Mouse (Mus musculus): ENCODE results near the gene Chd8.
"Not testable (repeated sequence)": the region's sequence is repeated elsewhere in the genome, so short reads cannot be mapped to it uniquely, and the experiment has no call there.

Gene Chd8

DNA sequence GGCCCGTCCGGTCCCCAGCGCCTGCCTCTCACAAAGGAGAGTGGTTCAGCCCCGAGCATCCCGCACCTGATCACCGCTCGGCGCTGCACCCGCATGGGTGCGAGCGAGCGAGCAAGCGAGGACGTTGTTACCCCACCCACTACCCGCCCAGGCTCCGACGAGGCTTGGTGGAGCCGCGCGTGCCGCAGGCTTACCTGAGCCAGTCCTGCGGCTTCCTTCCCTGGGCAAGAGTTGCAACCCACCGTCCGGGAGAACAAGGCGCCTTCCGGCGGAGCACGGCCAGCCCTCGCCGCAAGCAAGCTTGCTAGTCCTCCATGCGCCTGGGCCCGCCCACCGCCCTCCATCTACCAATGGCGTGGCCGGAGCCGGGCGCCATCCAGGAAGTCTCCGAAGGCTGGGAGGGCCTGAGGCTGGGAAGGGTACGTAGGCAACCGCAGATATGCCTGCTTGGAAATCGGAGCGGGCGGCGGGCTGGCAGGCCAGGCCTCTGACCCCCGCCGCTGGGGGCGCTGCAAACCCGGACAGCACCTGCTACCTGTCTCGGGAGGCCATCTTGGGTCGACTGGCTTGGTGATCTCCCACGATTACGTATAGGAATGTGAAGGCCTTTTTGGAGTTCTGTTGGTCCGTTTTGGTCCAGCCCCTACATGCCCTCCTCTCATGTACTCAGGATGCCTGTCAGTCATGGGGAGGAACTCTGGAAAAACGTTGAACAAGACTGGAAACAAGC lies at the start of gene Chd8:
Gene Chd8 (minus strand): TSS at position 297 of the 730 bp plus-strand sequence.
- in situ Hi-C loops (cut with MseI, MboI), result no loop called here

DNA sequence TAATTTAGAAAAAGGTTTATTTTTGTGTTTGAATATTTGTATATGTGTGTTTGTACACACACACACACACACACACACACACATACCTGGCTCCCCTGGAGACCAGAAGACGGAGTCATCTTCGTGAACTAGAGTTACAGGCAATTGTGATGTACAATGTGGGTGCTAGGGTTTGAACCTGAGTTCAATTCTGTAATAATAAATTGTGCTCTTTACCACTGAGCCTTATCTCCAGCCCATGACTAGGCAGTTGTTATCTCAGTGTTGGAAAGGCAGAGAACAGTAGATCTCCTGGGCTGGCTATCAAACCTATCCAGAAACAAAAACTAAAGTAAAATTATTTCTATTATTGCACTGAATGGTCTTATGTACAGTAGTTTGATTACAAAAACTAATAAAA lies 48.5 kb upstream of the Chd8 start:
- in situ Hi-C loops (cut with MseI, MboI), result no loop called here

DNA sequence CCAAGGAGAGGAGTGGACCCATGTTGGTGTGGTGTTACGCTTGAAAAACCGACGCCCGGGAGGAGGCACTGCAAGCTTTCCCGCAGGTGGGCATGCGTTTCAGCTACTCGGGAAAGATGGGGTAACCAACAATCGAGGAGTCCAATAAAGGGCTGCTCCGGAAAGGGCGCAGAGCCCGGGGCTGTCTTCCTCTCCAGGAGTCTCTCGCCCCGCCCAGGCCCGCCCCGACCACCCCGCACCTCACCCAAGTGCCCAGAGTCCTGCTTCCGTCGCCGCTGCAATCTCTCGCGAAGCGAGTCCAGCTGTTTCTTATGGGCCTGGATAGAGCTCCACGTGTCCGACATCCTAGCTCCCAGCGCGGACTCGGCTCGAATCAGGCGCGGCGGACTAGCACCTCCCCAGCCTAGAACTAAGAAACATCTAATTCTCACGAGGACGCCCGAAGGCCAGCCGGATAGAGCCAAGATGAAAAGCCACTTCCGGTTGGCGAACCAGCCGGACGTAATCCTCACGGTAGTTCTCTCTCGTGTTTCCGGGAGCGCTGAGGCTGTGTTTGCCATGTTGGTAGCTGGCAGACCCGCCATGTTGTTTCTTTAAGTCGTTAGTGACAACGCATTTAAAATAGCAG lies 47.2 kb upstream of the Chd8 start, which contains the start of gene Mettl3:
Gene Mettl3 (minus strand): TSS at position 485 of the 628 bp plus-strand sequence.
- in situ Hi-C loops (cut with MseI, MboI), result no loop called here

DNA sequence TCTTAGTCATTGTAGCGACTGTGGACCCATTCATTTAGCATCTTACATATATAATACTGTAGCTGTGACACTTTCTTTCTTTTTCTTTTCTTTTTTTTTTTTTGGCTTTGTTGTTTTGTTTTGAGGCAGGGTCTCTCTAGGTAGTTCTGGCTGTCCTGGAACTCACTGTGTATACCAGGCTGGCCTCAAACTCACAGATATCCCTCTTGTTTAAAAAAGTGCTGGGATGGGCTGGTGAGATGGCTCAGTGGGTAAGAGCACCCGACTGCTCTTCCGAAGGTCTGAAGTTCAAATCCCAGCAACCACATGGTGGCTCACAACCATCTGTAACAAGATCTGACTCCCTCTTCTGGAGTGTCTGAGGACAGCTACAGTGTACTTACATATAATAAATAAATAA lies 45.9 kb upstream of the Chd8 start:
- in situ Hi-C loops (cut with MseI, MboI), result not testable (repeated sequence)

DNA sequence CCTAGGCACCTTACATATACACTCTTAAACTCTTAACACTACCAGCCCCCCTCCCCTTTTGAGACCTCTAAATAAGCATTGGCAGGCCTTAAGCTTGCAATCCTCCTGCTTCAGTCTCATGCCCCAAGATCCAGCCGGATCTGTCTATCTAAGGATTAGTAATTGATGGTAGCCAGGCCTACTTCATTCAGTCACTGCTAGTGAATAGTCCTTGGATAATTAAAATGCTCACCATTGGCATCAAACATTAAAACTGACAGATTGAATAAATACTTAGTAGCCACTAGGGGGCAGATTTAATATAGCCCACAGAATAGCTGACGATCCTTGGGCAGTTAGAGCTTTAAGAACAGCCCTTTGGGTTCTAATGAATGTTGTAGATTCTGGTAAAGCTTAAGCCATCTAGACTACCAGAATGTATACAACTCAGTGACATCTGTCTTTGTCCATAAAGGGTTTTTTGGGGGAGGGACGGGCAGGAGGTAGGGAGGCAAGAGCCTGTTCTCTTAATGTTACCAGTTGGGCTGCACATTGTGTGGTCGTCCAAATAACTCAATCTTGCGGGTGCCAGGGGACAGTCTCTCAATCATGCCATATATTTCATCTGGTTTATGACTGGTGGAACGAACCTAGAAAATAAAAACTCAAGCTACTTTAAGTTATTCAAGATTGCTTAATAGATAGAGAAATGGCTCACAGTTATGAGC lies 38.1 kb upstream of the Chd8 start:
- in situ Hi-C loops (cut with MseI, MboI), result no loop called here

DNA sequence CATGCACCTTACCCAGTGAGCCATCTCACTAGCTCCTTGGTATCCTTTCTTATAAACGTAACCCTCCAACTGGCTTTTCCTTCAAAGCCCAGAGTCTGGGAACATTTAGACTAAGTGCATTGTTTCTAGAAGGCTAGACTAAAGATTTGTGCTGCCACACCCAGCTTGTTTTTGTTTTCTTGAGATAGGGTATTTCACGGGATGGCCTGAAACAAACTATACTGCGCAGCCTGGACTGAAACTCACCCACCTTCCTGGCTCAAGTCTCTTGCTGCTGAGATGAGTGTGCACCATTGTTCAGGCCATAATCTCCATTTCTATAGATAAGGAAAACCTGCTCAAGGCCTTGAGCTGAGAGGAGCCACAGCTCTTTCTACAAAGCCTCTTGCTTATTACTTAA lies 26.6 kb upstream of the Chd8 start:
- in situ Hi-C loops (cut with MseI, MboI), result no loop called here

DNA sequence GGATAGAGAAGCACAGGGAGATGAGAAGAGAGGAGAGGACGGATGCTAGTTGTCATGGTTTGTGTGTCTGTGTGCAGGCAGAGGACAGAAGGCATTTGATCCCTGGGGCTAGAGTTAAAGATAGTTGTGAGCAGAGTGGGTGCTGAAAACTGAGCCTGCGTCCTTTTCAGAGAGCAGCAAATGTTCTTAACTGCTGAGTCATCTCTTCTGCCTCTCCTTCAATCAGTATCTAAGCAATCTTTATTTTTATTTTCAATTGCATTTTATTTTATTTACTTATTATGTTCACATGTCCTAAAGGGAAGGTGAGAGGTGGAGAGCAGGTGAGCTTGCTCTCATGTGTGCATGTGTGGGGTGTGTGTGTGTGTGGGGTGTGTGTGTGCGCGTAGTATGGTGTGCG lies 26.0 kb upstream of the Chd8 start:
- in situ Hi-C loops (cut with MseI, MboI), result no loop called here

DNA sequence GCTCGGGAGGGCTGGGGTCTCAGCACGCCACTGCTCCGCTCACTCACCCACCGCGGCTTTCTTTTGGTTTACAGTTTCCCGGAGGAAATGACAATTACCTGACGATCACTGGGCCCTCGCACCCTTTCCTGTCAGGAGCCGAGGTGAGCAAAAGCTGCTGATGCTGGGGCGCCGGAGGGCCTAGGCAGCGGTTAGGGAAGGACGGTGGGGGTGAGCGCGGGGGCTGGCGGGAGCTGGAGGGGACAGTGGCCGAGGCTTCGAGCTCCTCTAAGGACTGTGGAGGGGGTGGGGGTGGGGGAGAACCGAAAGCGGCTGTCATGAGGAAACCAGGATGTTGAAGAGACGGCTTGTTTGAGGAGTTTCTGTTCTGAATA lies 22.2 kb upstream of the Chd8 start:
- in situ Hi-C loops (cut with MseI, MboI), result no loop called here

DNA sequence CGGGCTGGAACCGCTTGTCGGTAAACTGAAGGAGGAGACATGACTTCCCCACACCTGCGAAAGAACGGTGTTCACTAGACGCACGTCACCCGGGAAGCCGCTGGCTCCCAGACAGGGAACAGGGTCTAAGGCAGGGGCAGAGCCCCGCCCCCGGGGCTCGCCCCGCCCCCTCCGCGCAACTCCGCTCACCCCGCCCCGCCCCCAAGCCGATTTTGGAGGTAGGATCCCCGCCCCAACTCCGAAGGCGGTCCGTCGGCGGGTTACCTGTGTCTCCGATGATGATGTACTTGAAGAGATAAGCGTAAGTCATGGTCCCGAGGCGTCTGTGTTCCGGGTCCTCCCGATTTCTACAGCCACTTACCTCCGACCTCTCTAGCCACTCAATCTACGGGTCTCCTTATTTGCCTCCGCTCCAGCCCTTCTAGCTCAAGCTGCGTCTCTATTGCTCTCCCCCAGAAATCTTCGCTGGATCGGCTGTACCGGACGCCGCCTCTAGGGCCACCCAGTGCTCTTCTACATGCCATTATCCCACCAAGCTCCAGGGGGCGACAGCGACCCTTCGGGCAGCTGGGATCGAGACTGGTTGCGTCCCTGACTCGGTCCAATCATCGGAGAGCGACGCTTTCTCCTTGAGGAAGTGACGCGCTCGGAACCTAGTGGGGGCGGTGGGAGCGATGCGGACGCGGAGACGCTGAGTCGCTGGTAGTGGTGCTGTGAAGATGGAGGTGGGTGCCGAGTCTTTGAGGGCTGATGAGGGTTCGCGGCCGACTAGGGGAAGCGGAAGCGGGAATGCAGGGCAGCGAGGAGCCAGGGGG lies 21.6 kb upstream of the Chd8 start, which contains the start of the genes Tox4 and Rab2b:
Gene Tox4 (plus strand): TSS at position 215 of the 815 bp plus-strand sequence.
Gene Rab2b (minus strand): TSS at position 614 of the 815 bp plus-strand sequence.
- in situ Hi-C loops (cut with MseI, MboI), result no loop called here

DNA sequence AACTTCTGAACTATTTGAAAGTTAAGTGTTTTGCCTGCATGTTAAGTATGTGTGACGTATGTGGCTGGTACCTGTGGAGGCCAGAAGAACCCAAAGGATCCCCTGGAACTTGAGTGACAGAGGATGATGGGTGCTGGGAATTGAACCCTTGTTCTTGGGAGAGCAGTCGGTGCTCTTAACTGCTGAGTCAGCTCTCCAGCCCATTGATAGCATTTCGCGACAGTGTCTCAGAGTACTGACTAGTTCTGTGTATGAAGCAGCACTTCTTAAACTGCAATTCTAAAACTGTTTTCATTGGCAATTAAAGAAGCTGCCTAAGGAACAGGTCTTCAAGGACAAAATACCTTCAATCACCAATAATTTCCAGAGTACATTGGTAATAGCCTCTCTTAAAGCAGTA lies 19.6 kb upstream of the Chd8 start:
- in situ Hi-C loops (cut with MseI, MboI), result no loop called here

DNA sequence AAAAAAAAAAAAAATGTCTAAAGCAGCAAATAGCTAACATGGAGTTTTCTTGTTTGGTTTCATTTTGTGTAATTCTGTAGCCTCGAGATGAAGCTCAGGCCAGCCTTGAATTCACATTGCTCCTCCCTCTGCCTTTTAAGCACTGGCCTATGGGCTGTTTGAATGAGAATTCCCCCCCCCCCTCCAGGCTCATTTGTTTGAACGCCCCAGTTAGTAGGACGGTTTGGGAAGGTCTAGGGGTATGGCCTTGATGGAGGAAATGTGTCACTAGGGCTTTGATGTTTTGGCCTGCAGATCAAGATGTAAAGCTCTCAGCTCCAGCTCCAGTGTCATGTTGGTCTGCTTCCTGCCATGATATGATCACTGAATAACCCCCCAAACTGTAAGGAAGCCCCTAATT lies 15.2 kb upstream of the Chd8 start:
- in situ Hi-C loops (cut with MseI, MboI), result no loop called here

DNA sequence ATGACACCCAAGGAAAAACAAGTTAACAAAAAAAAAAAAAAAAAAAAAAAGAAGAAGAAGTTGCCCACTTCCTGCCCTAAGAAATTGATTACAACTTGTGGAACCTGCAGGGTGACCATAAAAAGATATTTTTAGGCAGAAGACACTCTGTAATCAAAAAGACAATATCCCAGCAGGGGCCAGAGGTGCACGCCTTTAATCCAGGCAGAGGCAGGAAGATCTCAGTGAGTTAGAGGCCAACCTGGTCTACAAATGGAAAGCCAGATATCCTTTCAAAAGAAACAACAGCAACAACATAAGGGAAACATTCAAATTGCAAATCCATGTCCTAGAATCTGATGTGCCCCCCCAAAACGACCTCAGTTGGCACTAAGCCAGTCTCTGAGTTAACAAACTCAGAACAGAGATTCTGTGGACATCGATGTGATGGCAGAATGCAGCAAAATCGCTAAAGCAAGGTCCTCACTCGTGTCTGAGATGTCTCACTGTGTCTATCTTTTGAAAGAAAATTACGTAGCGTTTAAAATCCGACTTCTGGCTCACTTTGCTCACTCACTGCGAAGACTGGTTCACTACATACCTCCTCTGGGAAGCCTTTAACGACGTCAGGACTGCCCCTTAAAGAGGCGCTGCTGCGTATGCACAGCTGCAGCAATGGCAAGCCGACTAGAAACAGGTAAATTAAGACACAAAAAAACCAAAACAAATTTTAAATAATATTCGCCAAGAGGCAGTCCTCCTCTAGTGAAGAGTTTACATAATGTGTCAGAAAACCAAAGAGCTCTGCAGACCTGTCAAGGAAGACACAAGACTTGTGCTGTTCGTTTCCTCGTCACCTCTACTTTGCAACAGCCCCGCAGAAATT lies 1.0 kb downstream of the Chd8 start:
- in situ Hi-C loops (cut with MseI, MboI), result no loop called here

DNA sequence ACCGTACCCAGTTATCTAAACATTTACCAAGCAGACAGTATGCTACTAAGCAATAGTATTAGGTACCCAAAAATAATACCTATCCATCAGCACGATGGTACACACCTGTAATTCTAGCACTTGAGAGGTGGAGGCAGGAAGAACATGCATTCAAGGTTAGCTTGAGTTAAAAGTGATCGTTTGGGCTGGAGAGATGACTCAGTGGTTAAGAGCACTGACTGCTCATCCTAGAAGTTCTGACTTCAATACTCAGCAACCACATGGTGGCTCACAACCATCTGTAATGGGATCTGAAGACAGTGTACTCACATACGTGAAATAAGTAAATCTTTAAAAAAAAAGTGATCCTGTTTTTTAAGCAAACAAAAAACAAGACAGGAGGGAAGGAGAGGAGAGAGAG lies 11.5 kb downstream of the Chd8 start:
- in situ Hi-C loops (cut with MseI, MboI), result no loop called here

DNA sequence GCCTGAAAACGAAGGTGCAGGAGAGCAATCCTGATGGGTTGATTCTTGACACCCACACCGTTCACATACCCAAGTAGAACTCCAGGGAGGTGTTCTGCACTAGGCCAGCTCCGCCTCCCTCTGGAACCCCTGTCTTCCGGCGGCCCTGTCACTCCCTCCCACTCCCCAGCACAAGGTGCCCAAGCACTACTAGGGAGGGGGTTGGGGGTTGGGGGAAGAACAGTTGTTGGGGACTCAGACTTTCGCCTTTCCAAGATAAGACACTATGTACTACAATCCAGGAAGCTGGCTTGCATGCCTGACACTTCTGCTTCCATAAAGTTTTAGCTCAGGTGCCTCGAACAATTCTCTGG lies 12.9 kb downstream of the Chd8 start:
- in situ Hi-C loops (cut with MseI, MboI), result no loop called here

DNA sequence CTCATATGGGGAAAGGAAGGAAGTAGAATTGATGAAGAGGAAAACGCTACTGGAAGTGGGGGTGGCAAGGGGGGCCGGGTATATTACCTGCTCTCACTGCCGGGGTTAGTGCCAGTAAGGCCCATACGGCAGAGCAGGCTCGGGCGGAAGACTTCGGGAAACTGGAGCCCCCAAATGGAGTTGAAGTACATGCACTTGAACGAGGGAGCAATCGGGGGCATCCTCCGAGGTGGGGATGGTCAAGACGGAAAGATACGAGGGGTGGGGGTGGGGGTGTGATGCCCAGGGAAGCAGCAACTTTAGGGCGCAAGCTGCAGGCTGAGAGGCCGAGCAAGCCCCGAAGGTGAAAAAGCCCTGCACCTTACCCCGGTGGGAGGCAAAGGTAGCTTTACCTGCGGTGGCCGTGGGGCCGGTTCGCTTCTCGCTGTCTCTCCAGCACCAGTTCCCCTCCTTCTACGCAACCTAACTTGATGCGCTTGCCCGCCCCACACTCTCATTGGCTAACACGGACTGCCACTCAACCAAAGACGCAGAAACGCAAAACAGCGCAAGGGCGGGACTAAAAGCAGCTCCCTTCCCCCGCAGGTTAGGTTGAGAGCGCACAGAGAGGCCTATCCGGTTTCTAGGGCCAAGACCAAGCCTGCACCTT lies 13.4 kb downstream of the Chd8 start:
- in situ Hi-C loops (cut with MseI, MboI), result no loop called here

DNA sequence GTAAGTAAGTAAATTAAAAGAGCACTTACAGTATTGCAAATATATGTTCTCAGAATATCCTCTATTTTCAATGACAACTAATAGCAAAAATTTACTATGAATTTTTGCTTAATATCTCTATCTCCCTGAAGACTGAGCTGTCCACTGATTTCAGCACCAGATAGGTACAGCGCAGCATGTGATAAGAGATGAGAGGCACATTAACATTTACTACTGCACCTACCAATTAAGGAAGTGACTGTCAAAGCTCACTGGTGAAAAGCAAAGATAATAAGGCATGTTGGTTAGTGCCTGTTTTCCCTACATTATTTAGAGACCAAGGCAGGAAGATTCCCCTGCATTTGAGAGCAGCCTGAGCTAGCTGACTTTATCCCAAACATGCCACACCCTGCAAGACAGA lies 21.4 kb downstream of the Chd8 start:
- in situ Hi-C loops (cut with MseI, MboI), result no loop called here

DNA sequence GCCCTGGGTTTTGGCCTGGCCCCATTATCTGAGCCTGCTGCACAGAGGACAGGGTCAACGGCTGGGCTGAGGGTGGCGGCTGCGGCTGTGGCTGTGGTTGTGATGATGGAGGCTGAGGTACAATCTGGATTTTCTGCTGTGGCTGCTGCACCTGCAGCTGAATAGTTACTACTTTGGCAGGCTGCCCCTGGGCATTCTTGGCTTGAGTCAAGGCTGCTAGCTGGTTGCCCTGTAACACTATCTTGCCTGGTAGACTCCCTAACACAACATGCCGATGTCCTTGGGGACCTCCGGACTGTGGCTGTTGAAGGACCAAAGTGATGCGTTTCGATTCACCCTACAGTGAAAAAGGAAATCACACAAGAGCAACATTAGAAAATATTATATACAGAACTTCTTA lies 22.4 kb downstream of the Chd8 start:
- in situ Hi-C loops (cut with MseI, MboI), result no loop called here

DNA sequence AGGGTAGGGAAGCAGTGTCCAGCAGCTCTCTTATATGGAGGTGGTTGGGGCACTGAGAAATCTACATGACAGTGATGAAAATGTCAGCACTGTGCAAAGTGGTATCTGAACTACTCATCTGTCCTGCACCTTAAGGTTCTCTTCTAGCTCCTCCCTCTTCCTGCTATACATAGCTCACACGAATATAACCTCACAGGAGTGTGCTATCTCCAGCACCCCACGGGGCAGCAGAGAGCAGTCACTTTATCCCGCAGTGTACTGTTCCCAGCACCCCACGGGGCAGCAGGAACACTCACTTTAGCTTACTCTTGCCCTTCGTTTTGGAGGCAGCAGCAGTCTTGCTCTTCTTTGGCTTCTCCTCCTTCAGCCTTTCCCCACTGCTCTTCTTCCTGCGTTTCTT lies 25.3 kb downstream of the Chd8 start:
- in situ Hi-C loops (cut with MseI, MboI), result no loop called here

DNA sequence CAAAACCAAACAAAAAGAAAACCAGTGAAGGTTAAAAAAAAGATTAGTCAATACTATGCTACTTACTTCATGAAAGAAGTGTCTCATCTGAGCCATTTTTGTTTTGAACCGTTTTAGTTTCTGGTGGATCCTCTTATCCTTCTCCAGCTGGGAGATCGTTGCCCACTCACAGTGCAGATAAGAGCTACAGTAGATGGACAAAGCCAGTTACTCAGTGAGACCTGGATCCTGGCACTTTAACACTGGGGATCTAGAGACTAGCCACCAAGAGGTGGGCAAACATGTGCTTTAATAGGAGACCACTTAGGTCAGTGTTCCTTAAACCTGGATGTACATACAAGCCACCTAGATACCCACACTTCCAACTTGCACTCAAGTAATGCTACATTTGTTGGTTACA lies 31.6 kb downstream of the Chd8 start:
- in situ Hi-C loops (cut with MseI, MboI), result no loop called here

DNA sequence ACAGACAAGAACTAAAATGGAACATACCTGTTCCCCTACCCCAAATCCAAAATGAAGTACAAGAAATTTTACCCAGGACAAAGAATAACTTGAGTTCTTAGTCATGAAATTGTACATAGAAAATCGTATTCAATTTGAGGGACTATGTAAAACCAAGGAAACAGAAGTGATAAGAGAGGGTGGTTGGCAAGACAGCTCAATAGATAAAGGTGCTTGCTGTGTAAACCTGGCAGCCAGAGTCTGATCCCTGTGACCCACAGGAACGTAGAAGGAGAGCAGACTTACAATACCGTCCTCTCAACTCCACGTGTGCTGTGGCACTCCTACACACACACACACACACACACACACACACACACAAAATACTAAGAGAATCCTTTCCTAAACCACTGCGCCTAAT lies 40.3 kb downstream of the Chd8 start:
- in situ Hi-C loops (cut with MseI, MboI), result no loop called here

DNA sequence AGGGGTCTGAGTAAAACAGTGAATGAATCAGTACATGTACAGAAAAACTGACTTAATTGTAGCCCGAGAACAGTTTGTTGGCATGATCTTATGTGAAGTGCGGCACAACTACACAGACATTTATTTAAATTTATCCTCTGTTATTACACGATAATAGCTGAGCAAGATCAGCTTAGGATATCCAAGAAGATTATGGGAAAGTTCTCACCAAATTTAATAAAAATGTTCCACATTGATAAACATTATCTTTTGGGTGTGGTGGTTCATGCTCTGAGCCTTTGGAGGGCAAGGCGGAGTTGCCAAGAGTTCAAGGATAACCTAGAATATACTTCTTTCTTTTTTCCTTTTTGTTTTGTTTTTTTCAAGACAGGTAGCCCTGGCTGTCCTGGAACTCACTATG lies 58.2 kb downstream of the Chd8 start:
- in situ Hi-C loops (cut with MseI, MboI), result no loop called here

Data from mouse trophoblast stem cell (cell line).